Mouse (Mus musculus) lung, embryonic 16.5 days (tissue): ENCODE results near the gene 5330417C22Rik. TPM values are rescaled to one million over a fixed set of nuclear protein-coding genes. Genes with fewer than 3 reads are reported as not detected.
A peak's percentile ranks its signal among the peaks of the same experiment; 100 is the strongest.

ENCODE experiments used
- ATAC-seq: fragments of 200-750 bp; cut with Nextera tagmentation; 2 replicates; pipeline ENCODE4 v1.8.0; 2017; ENCODE audit warnings: low read depth, mild to moderate bottlenecking, moderate library complexity
- H3K27ac ChIP-seq: fragments of 300-500 bp; sonication (generic); 2 replicates; pipeline ENCODE4 v1.5.1; 2014; ENCODE audit warnings: mild to moderate bottlenecking, control low read depth, low read length
- H3K27me3 ChIP-seq: fragments of 300-500 bp; sonication (generic); 2 replicates; pipeline ENCODE4 v1.6.1; 2014; ENCODE audit warnings: low read depth, low read length, mixed read lengths; ENCODE audit not compliant: control insufficient read depth, insufficient read depth
- H3K36me3 ChIP-seq: fragments of 300-500 bp; sonication (generic); 2 replicates; pipeline ENCODE4 v1.6.1; 2014; ENCODE audit warnings: low read length; ENCODE audit not compliant: control insufficient read depth, insufficient read depth
- H3K4me1 ChIP-seq: fragments of 300-500 bp; sonication (generic); replicated peaks from 2 replicates; pipeline ENCODE4 v1.6.1; 2014; ENCODE audit warnings: low read length, mixed read lengths; ENCODE audit not compliant: control insufficient read depth, insufficient read depth
- H3K4me2 ChIP-seq: fragments of 300-500 bp; sonication (generic); 2 replicates; pipeline ENCODE4 v1.6.1; 2014; ENCODE audit warnings: low read depth, low read length, control low read depth
- H3K4me3 ChIP-seq: fragments of 300-500 bp; sonication (generic); 2 replicates; pipeline ENCODE4 v1.5.1; 2014; ENCODE audit warnings: mild to moderate bottlenecking, low read length, control low read depth
- H3K9ac ChIP-seq: fragments of 300-500 bp; sonication (generic); 2 replicates; pipeline ENCODE4 v1.6.1; 2014; ENCODE audit warnings: low read length, control low read depth
- H3K9me3 ChIP-seq: fragments of 300-500 bp; sonication (generic); 2 replicates; pipeline ENCODE4 v1.6.1; 2016; ENCODE audit warnings: low read length; ENCODE audit not compliant: control insufficient read depth
- WGBS: fragments of 180-500 bp; shearing (Covaris S2); extraction: QIAGEN DNeasy Blood & Tissue Kit; methylation state at CpG from one replicate; pipeline ENCODE4 v1.1.7; 2014; 5-methylcytosine and 5-hydroxymethylcytosine counted together
- polyA plus RNA-seq: library from polyadenylated mRNA; unstranded; fragments of >200 nt; fragmentation: Nextera tagmentation; extraction: Ambion mirVana; gene quantifications from 2 replicates; pipeline ENCODE4 v1.2.1, GENCODE M21; 2015

The 5330417C22Rik gene
- polyA plus RNA-seq, 1 experiment from 2014 or later, result 19.6 TPM

DNA sequence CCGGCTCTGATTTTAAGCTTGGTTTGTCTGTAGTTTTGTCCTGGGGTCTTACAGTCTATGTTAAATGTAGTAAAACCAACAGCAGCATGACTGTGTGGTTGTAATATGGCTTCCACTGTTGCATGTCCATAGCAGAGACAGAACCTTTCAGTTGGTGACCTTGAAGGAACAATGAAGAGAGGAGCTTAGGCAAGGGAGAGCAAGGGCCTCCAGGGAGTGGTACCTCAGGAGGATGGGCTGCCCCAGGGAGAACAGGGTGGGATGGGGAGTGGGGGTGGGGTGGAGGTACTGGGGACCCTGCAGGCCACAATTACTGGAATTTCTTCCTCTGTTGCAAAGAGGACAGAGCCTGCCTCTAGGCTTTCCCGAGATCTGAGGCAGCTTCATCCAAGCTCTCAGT lies 84.4 kb downstream of the 5330417C22Rik start:
- Histone ChIP-seq H3K4me3 (no peak overlapping the region), H3K27me3 (no peaks in the 10 kb centered on the region), H3K4me2 (no peak overlapping the region), H3K9ac (no peak overlapping the region), H3K27ac (no peak overlapping the region), H3K36me3 (no peaks in the 10 kb centered on the region), H3K9me3 (no peaks in the 10 kb centered on the region), H3K4me1 (no peaks in the 10 kb centered on the region)
- WGBS, result 80% methylated on average over 2 of the region's 2 CpGs
- no peak for ATAC-seq

DNA sequence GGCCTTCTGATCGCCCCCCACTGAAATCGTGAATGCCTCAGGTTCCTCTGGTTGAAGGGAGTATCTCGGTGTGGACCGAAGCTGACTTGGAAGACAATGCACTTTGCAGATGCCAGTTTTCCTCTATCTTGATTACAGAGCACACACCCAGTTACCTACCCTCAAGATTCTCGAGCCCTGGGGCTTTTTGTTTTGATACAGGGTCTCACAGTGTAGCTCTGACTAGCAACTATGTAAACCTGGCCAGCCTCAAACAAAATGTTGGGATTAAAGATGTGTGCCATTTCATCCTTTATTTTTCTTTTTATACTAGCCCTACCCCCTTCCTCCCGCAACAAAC lies 91.0 kb downstream of the 5330417C22Rik start:
- peak overlapping the region; percentile 85 for H3K9ac ChIP-seq
- ATAC-seq, result no peak
- H3K4me1 ChIP-seq, result peaks cover 15% of the 10 kb centered on the region
- H3K9me3 ChIP-seq, result no peaks in the 10 kb centered on the region
- H3K4me3 ChIP-seq, result peak overlapping the region; percentile 82
- peak overlapping the region; percentile 69 for H3K4me2 ChIP-seq
- H3K27me3 ChIP-seq, result no peaks in the 10 kb centered on the region
- peak overlapping the region; percentile 58; the same call in 1 of the 2 replicates for H3K27ac ChIP-seq
- H3K36me3 ChIP-seq, result no peaks in the 10 kb centered on the region
- WGBS, result 11% methylated on average over 6 of the region's 6 CpGs

DNA sequence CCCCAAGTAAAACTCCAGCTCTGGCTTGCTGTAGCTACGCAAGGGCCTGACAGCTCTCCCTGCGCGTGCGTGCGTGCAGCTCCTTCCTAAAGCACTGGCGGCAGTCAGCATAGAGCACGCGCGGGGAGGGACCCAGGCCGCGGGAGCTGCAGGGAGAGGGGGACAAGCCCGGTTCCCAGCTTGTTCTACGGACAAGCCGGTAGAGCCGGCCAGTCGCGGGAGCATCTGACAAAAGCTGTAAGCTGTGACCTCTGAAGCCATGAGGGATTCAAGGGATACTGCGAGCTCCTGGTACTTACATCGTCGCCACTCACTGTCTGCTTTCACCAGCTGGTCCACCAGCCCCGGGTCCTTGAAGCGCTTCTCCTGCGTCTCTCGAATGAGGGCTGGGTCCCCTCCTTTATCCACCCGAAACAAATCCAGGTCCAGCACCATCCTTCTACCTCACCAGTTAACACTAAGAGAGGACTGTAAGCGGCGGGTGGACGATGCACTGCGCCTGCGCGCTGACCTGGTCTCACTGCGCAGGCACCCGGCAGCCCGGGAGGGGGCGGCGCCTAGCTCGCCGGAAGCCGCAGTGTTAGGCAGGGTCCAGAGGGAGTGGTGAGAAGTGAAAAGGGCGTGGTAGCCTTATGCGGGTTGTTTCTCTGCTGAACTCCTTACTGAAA lies 91.5 kb downstream of the 5330417C22Rik start, which contains the start of gene Sars:
TSS of gene Sars (minus strand) at position 512 of the 668 bp plus-strand sequence.
- Histone ChIP-seq H3K27ac (peak within 1 kb of the TSS; percentile 64), H3K4me3 (peak within 1 kb of the TSS; percentile 82), H3K4me1 (peaks cover 15% of the 10 kb centered on the region), H3K4me2 (peak within 1 kb of the TSS; percentile 83), H3K9me3 (no peaks in the 10 kb centered on the region), H3K27me3 (no peaks in the 10 kb centered on the region), H3K9ac (peak within 1 kb of the TSS; percentile 85), H3K36me3 (no peaks in the 10 kb centered on the region)
- under 1% methylated on average over 41 of the region's 41 CpGs for WGBS
- ATAC-seq, result peak; percentile 99

DNA sequence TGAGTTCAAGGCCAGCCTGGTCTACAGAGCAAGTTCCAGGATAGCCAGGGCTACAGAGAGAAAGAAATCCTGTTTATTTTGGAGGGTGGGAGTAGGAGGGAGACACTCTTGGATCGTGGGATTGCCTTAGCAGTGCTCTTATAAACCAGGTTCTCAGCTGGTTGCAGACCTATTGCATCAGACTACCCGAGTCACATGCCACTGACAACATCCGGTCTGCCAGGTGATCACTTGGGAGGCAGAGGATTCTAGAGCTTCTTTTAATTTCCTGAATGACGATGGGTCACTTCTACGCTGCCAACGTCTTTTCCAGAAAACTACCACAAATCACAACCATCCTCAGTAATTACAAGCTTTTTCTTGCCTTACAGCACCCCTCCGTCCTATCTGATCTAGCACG lies 92.3 kb downstream of the 5330417C22Rik start:
- 9% methylated on average over 8 of the region's 8 CpGs for WGBS
- Histone ChIP-seq H3K4me3 (peak overlapping the region; percentile 82), H3K27me3 (no peaks in the 10 kb centered on the region), H3K27ac (peak overlapping the region; percentile 64), H3K4me1 (peaks cover 15% of the 10 kb centered on the region), H3K9ac (peak overlapping the region; percentile 85), H3K36me3 (no peaks in the 10 kb centered on the region), H3K4me2 (peak overlapping the region; percentile 83), H3K9me3 (no peaks in the 10 kb centered on the region)
- ATAC-seq, result peak; percentile 32; the same call in 1 of the 2 replicates

DNA sequence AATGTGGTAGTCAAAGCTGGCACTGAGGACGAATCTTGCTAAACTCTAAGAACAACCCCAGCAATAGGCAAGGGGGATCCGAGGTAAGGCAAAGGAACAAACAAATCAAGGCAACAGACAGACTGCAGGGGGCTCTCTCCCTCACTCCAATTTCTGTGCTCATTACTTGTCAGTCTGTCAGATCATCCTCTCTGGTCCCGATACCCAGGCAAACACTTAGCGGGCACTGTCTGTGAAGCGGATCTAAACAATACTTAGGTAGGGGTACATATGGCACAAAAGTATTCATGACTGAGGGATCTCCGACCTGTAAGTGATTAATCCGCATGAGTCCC lies 100.0 kb downstream of the 5330417C22Rik start:
- 80% methylated on average over 7 of the region's 7 CpGs for WGBS
- H3K9me3 ChIP-seq, result no peaks in the 10 kb centered on the region
- H3K4me3 ChIP-seq, result no peak overlapping the region
- H3K4me1 ChIP-seq, result no peaks in the 10 kb centered on the region
- no peaks in the 10 kb centered on the region for H3K27me3 ChIP-seq
- H3K4me2 ChIP-seq, result no peak overlapping the region
- H3K9ac ChIP-seq, result no peak overlapping the region
- H3K27ac ChIP-seq, result no peak overlapping the region
- H3K36me3 ChIP-seq, result peaks cover 29% of the 10 kb centered on the region
- ATAC-seq, result no peak

DNA sequence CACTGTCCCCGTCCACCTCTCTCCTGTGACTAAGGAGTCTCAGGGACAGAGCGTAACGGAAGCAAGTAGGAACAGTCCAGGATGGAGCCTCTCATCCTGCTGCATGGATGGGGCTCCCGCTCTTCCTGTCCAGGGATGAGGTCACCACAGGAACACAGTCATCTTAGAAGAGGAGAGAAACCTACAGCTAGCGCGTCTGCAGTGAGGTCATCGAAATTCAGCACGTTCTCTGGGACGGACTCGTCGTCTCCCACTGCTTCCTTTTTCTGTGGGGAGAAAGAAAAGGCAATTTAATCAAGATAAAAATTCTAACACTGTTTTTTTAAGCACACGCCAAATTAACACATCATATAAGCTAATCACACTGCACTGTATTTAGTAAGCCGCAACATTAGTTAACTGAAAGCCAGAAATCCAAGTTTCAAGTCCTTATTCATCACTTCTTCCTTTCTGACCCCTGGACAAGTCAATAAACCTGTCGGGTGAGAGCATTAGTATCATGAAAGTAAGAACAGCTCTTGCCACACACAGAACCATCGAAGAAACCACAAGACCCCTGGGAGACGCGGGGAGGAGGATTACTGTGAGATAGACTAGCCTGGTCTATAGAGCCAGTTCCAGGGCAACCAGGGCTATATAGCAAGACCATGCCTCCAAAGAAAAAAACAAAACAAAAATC lies 100.5 kb downstream of the 5330417C22Rik start:
- no peak overlapping the region for H3K4me3 ChIP-seq
- H3K27ac ChIP-seq, result peak overlapping the region; percentile 16; the same call in 1 of the 2 replicates
- peaks cover 29% of the 10 kb centered on the region for H3K36me3 ChIP-seq
- no peak overlapping the region for H3K4me2 ChIP-seq
- H3K9me3 ChIP-seq, result no peaks in the 10 kb centered on the region
- ATAC-seq, result peak; percentile 80; the same call in 1 of the 2 replicates
- H3K4me1 ChIP-seq, result no peaks in the 10 kb centered on the region
- H3K9ac ChIP-seq, result no peak overlapping the region
- H3K27me3 ChIP-seq, result no peaks in the 10 kb centered on the region
- WGBS, result 78% methylated on average over 17 of the region's 17 CpGs

DNA sequence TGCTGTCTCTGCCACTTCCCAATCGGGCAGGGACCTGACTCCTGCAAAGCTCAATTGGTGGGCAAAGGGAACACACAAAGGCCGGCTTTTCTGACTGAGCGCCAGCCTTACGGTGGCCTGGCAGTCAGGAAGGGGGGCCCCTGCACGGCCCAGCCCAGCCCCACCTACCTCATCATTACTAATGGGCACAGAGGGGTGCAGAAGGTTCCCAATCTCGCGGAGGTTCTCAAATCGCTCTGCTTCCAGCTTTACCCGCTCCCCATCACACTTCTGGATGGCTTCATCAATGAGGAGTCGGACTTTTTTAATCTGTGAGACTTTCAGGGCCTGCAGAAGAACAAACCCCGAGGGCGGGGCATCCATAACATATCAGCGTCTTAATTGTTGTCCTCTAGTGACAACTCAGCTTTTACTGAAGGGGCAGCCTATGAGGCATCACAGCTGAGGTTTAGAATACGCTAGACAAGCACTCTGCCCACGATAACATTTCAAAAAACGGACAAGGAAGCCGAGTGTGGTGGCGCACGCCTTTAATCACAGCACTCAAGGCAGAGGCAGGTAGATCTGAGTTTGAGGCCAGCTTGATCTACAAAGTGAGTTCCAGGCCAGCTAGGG lies 102.3 kb downstream of the 5330417C22Rik start:
- no peak overlapping the region for H3K9ac ChIP-seq
- no peaks in the 10 kb centered on the region for H3K4me1 ChIP-seq
- no peak overlapping the region for H3K4me2 ChIP-seq
- H3K36me3 ChIP-seq, result peaks cover 32% of the 10 kb centered on the region
- H3K27ac ChIP-seq, result no peak overlapping the region
- ATAC-seq, result no peak
- WGBS, result 62% methylated on average over 19 of the region's 19 CpGs
- no peaks in the 10 kb centered on the region for H3K27me3 ChIP-seq
- H3K9me3 ChIP-seq, result no peaks in the 10 kb centered on the region
- no peak overlapping the region for H3K4me3 ChIP-seq

DNA sequence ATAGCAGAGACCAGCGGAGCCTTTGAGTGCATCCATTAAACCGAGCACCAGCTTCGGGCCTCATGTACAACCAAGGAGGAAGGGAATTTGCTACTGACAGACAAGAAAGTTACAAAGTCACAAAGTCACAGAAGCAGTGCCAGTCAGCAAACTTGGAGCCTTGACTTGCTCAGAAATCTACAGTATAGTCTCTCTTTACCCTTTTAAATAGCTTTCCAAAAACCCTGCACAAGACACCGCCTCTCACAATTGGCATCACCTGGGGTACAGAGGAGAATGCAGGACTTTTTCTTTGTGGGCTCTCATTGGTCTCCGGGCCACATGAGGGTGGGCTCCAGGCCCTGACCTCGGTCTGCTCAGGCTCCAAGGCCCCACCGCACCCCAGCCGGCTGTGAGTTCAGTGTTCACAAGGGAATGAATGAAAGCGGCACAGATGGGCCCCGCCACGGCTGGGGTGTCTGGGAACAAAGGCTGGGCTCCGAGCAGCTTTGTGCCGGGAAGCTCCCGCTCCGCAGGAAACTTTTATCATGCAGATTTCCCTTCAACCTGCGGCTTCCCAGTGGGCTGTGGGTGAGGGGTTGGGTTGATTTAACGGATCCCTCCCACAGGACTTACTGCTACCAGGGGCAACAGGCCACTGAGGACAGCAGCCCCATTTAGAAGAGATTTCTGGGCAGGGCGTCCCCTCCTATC lies 103.0 kb downstream of the 5330417C22Rik start:
- no peaks in the 10 kb centered on the region for H3K4me1 ChIP-seq
- no peak overlapping the region for H3K9ac ChIP-seq
- H3K27ac ChIP-seq, result no peak overlapping the region
- ATAC-seq, result no peak
- H3K9me3 ChIP-seq, result no peaks in the 10 kb centered on the region
- WGBS, result 68% methylated on average over 18 of the region's 18 CpGs
- H3K36me3 ChIP-seq, result peaks cover 38% of the 10 kb centered on the region
- H3K4me2 ChIP-seq, result no peak overlapping the region
- H3K27me3 ChIP-seq, result no peaks in the 10 kb centered on the region
- H3K4me3 ChIP-seq, result no peak overlapping the region
